Mouse (Mus musculus) neural tube, postnatal 0 days (tissue): ENCODE measurements around the gene Fbxo34. TPM values are rescaled to one million over a fixed set of nuclear protein-coding genes. Genes with fewer than 3 reads are reported as not detected.

ENCODE experiments used
- polyA plus RNA-seq: library from polyadenylated mRNA; unstranded; fragments of >200 nt; fragmentation: Nextera tagmentation; extraction: Ambion mirVana; gene quantifications from 2 replicates; pipeline ENCODE4 v1.2.1, GENCODE M21; 2015

Gene Fbxo34
- polyA plus RNA-seq, result 33.2 and 35.0 TPM in 2 replicates

GRCm38 (mm10) chr14:47450121-47450520 lies at the start of gene Fbxo34:
Gene Fbxo34 (plus strand): TSS chr14:47450421.

GRCm38 (mm10) chr14:47417775-47418665 lies 32.2 kb upstream of the Fbxo34 start, which contains the start of gene Dlgap5:
Gene Dlgap5 (minus strand): TSS chr14:47418407.

GRCm38 (mm10) chr14:47570549-47570948 lies 120.3 kb downstream of the Fbxo34 start, which contains the start of gene Atg14:
Gene Atg14 (minus strand): TSS chr14:47570649.

Other genes starting within 250 kb of the Fbxo34 start
- gene Wdhd1, start 173.6 kb upstream of the Fbxo34 start, polyA plus RNA-seq, result 7.0 and 7.9 TPM in 2 replicates
- gene Socs4, start 173.5 kb upstream of the Fbxo34 start, polyA plus RNA-seq, result 1.6 and 1.9 TPM in 2 replicates
- gene Mapk1ip1l, start 152.2 kb upstream of the Fbxo34 start, polyA plus RNA-seq, result 24.0 and 25.9 TPM in 2 replicates
- gene Lgals3, start 82.7 kb upstream of the Fbxo34 start, polyA plus RNA-seq, result 5.2 and 8.7 TPM in 2 replicates
- 2.3 and 3.2 TPM in 2 replicates for gene Dlgap5, start 32.0 kb upstream of the Fbxo34 start, polyA plus RNA-seq
- 12.7 and 13.4 TPM in 2 replicates for gene Atg14, start 120.2 kb downstream of the Fbxo34 start, polyA plus RNA-seq
- gene Ktn1, start 198.0 kb downstream of the Fbxo34 start, polyA plus RNA-seq, result 66.9 and 80.5 TPM in 2 replicates